Mouse (Mus musculus) liver, embryonic 14.5 days (tissue): ENCODE results near the gene Gpx5. TPM values are rescaled to one million over a fixed set of nuclear protein-coding genes. Genes with fewer than 3 reads are reported as not detected.
A peak's percentile ranks its signal among the peaks of the same experiment; 100 is the strongest.

Source experiments
- ATAC-seq: fragments of 200-750 bp; cut with Nextera tagmentation; 2 replicates; pipeline ENCODE4 v1.8.0; 2017; ENCODE audit warnings: moderate number of reproducible peaks, mild to moderate bottlenecking, moderate library complexity; ENCODE audit not compliant: insufficient read depth
- DNase-seq, 3 experiments: peaks; one replicate each; pipeline ENCODE4 v3.0.0-alpha.2; 2012 to 2013; ENCODE audit warnings: low read depth in 3 of 3, low spot score in 3 of 3
- H3K27ac ChIP-seq: fragments of 300-500 bp; sonication (generic); 2 replicates; pipeline ENCODE4 v1.5.1; 2014; ENCODE audit warnings: moderate library complexity, mild to moderate bottlenecking, control low read depth, inconsistent platforms
- H3K27me3 ChIP-seq: fragments of 300-500 bp; sonication (generic); 2 replicates; pipeline ENCODE4 v1.6.1; 2014; ENCODE audit warnings: mild to moderate bottlenecking, low read length, moderate library complexity; ENCODE audit not compliant: control insufficient read depth, insufficient read depth
- H3K36me3 ChIP-seq: fragments of 300-500 bp; sonication (generic); replicated peaks from 2 replicates; pipeline ENCODE4 v1.6.1; 2014; ENCODE audit warnings: low read depth; ENCODE audit not compliant: control insufficient read depth, insufficient read depth
- H3K4me1 ChIP-seq, 2 experiments: fragments of 200-500 bp in 1 of 2; fragments of 300-500 bp in 1 of 2; sonication (generic) in 1 of 2; replicated peaks; 2 replicates each; pipeline ENCODE4 v1.6.1; 2012 to 2014; ENCODE audit warnings: antibody characterized with exemption in 1 of 2, inconsistent platforms in 1 of 2, low read length in 1 of 2; ENCODE audit not compliant: control insufficient read depth in 2 of 2, insufficient read depth in 2 of 2
- H3K4me2 ChIP-seq: fragments of 300-500 bp; sonication (generic); 2 replicates; pipeline ENCODE4 v1.6.1; 2014; ENCODE audit warnings: low read depth, mild to moderate bottlenecking, control low read depth, moderate library complexity
- H3K4me3 ChIP-seq, 2 experiments: fragments of 200-500 bp in 1 of 2; fragments of 300-500 bp in 1 of 2; sonication (generic) in 1 of 2; 2 replicates each; pipeline ENCODE4 v1.5.1; 2012 to 2014; ENCODE audit warnings: low read depth in 2 of 2, low read length in 2 of 2, mild to moderate bottlenecking in 2 of 2, control low read depth in 1 of 2, inconsistent platforms in 1 of 2, moderate library complexity in 1 of 2; ENCODE audit not compliant: insufficient read depth in 1 of 2
- H3K9ac ChIP-seq: fragments of 300-500 bp; sonication (generic); replicated peaks from 2 replicates; pipeline ENCODE4 v1.6.1; 2014; ENCODE audit warnings: mild to moderate bottlenecking, control low read depth, moderate library complexity
- H3K9me3 ChIP-seq: fragments of 300-500 bp; sonication (generic); 2 replicates; pipeline ENCODE4 v1.6.1; 2016; ENCODE audit warnings: low read length, mixed read lengths; ENCODE audit not compliant: control insufficient read depth
- CTCF ChIP-seq: IDR thresholded peaks from 2 replicates; pipeline ENCODE4 v1.5.1; 2016; ENCODE audit warnings: antibody characterized with exemption, low read depth, control low read depth
- EP300 ChIP-seq: IDR thresholded peaks from 2 replicates; pipeline ENCODE4 v1.6.1; 2016; ENCODE audit warnings: antibody characterized with exemption, low read depth
- WGBS: fragments of 180-500 bp; shearing (Covaris S2); extraction: QIAGEN DNeasy Blood & Tissue Kit; methylation state at CpG from one replicate; pipeline ENCODE4 v1.1.7; 2014; ENCODE audit not compliant: insufficient replicate concordance; 5-methylcytosine and 5-hydroxymethylcytosine counted together
- polyA plus RNA-seq, 2 experiments: library from polyadenylated mRNA; depleted of rRNA in 1 of 2; stranded (reverse) in 1 of 2; unstranded in 1 of 2; fragments of >200 nt; fragmentation: Nextera tagmentation in 1 of 2; extraction: Ambion mirVana in 1 of 2; gene quantifications; 2 replicates each; pipeline versions ENCODE4 v1.2.1 to v1.2.3; 2012 to 2014

Gene Gpx5
- polyA plus RNA-seq, 2 experiments: not detected

GRCm38 (mm10) chr13:21311926-21312325 is 19.4 kb upstream of the Gpx5 start, which contains the start of gene Gpx6:
Gene Gpx6, plus strand, starts transcription at chr13:21312125.
- Histone ChIP-seq H3K27ac (no peak within 1 kb of the TSS), H3K4me1 (no peaks in the 10 kb centered on the region), H3K9me3 (no peaks in the 10 kb centered on the region), H3K27me3 (no peaks in the 10 kb centered on the region), H3K36me3 (no peaks in the 10 kb centered on the region), H3K4me3 (no peak within 1 kb of the TSS), H3K9ac (no peak within 1 kb of the TSS), H3K4me2 (no peak within 1 kb of the TSS)
- WGBS: 19% methylated on average over 3 of the region's 3 CpGs
- ATAC-seq (no peak), DNase-seq (no peak)
- TF ChIP-seq CTCF: no peak
- TF ChIP-seq EP300: no peak

GRCm38 (mm10) chr13:21309788-21310187 is 17.3 kb upstream of the Gpx5 start:
- TF ChIP-seq EP300: no peak
- TF ChIP-seq CTCF: no peak
- WGBS: 37% methylated on average over 2 of the region's 2 CpGs
- H3K27me3 ChIP-seq: no peaks in the 10 kb centered on the region
- ATAC-seq (no peak), DNase-seq (no peak)
- no peak overlapping the region for H3K9ac ChIP-seq
- no peaks in the 10 kb centered on the region for H3K9me3 ChIP-seq
- no peak overlapping the region for H3K27ac ChIP-seq
- H3K36me3 ChIP-seq: no peaks in the 10 kb centered on the region
- H3K4me1 ChIP-seq: no peaks in the 10 kb centered on the region
- no peak overlapping the region for H3K4me3 ChIP-seq
- no peak overlapping the region for H3K4me2 ChIP-seq

- no peak for DNase-seq
- 63% methylated on average over 3 of the region's 3 CpGs for WGBS
- H3K4me1 ChIP-seq: no peaks in the 10 kb centered on the region
These were observed 12.0 kb upstream of the Gpx5 start for GRCm38 (mm10) chr13:21304483-21305066.

GRCm38 (mm10) chr13:21298557-21298956 is 6.0 kb upstream of the Gpx5 start:
- TF ChIP-seq CTCF (no peak), EP300 (no peak)
- ATAC-seq: no peak
- Histone ChIP-seq H3K36me3 (no peaks in the 10 kb centered on the region), H3K27ac (no peak overlapping the region), H3K4me3 (no peak overlapping the region), H3K4me1 (no peaks in the 10 kb centered on the region), H3K9ac (no peak overlapping the region), H3K27me3 (no peaks in the 10 kb centered on the region), H3K9me3 (no peaks in the 10 kb centered on the region), H3K4me2 (no peak overlapping the region)
- WGBS: 22% methylated on average over 3 of the region's 3 CpGs
- DNase-seq: no peak

More at GRCm38 (mm10) chr13:21304483-21305066, 12.0 kb upstream of the Gpx5 start:
- H3K36me3 ChIP-seq: no peaks in the 10 kb centered on the region
- no peak overlapping the region for H3K27ac ChIP-seq
- TF ChIP-seq CTCF (no peak), EP300 (no peak)
- no peak overlapping the region for H3K4me3 ChIP-seq
- H3K27me3 ChIP-seq: no peaks in the 10 kb centered on the region
- H3K9ac ChIP-seq: no peak overlapping the region
- no peak for ATAC-seq
- no peaks in the 10 kb centered on the region for H3K9me3 ChIP-seq
- no peak overlapping the region for H3K4me2 ChIP-seq

GRCm38 (mm10) chr13:21279559-21279958 is 13.0 kb downstream of the Gpx5 start:
- peak overlapping the region; percentile 60 for H3K9ac ChIP-seq
- H3K27ac ChIP-seq: no peak overlapping the region
- peak; percentile 74 for ATAC-seq
- peak overlapping the region; percentile 65 to 76 for H3K4me3 ChIP-seq
- H3K4me2 ChIP-seq: peak overlapping the region; percentile 90
- WGBS: under 1% methylated on average over 13 of the region's 13 CpGs
- no peaks in the 10 kb centered on the region for H3K9me3 ChIP-seq
- no peaks in the 10 kb centered on the region; the same call in 1 of the 2 replicates for H3K27me3 ChIP-seq
- TF ChIP-seq CTCF (no peak), EP300 (no peak)
- H3K36me3 ChIP-seq: no peaks in the 10 kb centered on the region
- DNase-seq: peak; percentile 63 to 69 (median 69)
- peaks cover 2 to 15% of the 10 kb centered on the region in 2 experiments; a peak in 3 of 4 replicates for H3K4me1 ChIP-seq
